Mouse (Mus musculus) right cerebral cortex, postnatal 4 days (tissue): Measurements from ENCODE around the gene Nab2.
A peak's percentile ranks its signal among the peaks of the same experiment; 100 is the strongest.

Experiments
- DNase-seq: peaks from one replicate; pipeline ENCODE4 v3.0.0-alpha.2; 2022

The Nab2 gene

GRCm38 (mm10) chr10:127642772-127643552 is 25.4 kb downstream of the Nab2 start, which contains the start of gene Stat6:
Gene Stat6, plus strand, starts transcription at chr10:127642986.
- DNase-seq: peak; percentile 26

GRCm38 (mm10) chr10:127641861-127642771 is 26.3 kb downstream of the Nab2 start:
- DNase-seq: peak; percentile 93

GRCm38 (mm10) chr10:127640421-127640820 is 27.9 kb downstream of the Nab2 start:
- DNase-seq: no peak

- DNase-seq: no peak
Observed at GRCm38 (mm10) chr10:127632668-127633271, 35.6 kb downstream of the Nab2 start.

GRCm38 (mm10) chr10:127631261-127632214 is 36.8 kb downstream of the Nab2 start:
- DNase-seq: no peak

- no peak for DNase-seq
Observed at GRCm38 (mm10) chr10:127626433-127626832, 41.9 kb downstream of the Nab2 start.

- no peak for DNase-seq
Observed at GRCm38 (mm10) chr10:127623439-127624216, 44.7 kb downstream of the Nab2 start.

- no peak for DNase-seq
Observed at GRCm38 (mm10) chr10:127622661-127623060, 45.7 kb downstream of the Nab2 start.

- DNase-seq: peak; percentile 29
Observed at GRCm38 (mm10) chr10:127622057-127622392, 46.3 kb downstream of the Nab2 start.

- DNase-seq: peak; percentile 98
Observed at GRCm38 (mm10) chr10:127621191-127622056, 46.9 kb downstream of the Nab2 start.

GRCm38 (mm10) chr10:127620406-127621190 is 47.8 kb downstream of the Nab2 start, which contains the start of gene Lrp1:
Gene Lrp1, minus strand, starts transcription at chr10:127621148.
- DNase-seq: peak; percentile 63

- peak; percentile 47 for DNase-seq
Observed at GRCm38 (mm10) chr10:127619941-127620405, 48.4 kb downstream of the Nab2 start.

- no peak for DNase-seq
Observed at GRCm38 (mm10) chr10:127619119-127619721, 49.1 kb downstream of the Nab2 start.

- no peak for DNase-seq
Observed at GRCm38 (mm10) chr10:127618173-127618572, 50.2 kb downstream of the Nab2 start.

GRCm38 (mm10) chr10:127617294-127617693 is 51.1 kb downstream of the Nab2 start:
- no peak for DNase-seq

- no peak for DNase-seq
Observed at GRCm38 (mm10) chr10:127616261-127616679, 52.1 kb downstream of the Nab2 start.

- DNase-seq: no peak
Observed at GRCm38 (mm10) chr10:127615591-127615990, 52.8 kb downstream of the Nab2 start.

- no peak for DNase-seq
Observed at GRCm38 (mm10) chr10:127615034-127615374, 53.4 kb downstream of the Nab2 start.
